Mouse (Mus musculus) left cerebral cortex, adult 11 months (tissue): ENCODE data around the gene Thy1.

Experiments used
- DNase-seq: peaks from one replicate; pipeline ENCODE4 v3.0.0; 2022; ENCODE audit warnings: low spot score

Gene Thy1

GRCm38 (mm10) chr9:44042836-44043707 lies at the start of gene Thy1:
TSS of gene Thy1 (plus strand) at chr9:44043384.
- peak; percentile 100 for DNase-seq

GRCm38 (mm10) chr9:43997681-43998080 lies 45.5 kb upstream of the Thy1 start:
- no peak for DNase-seq

- no peak for DNase-seq
Observed at GRCm38 (mm10) chr9:43998851-43999250, 44.3 kb upstream of the Thy1 start.

DNA sequence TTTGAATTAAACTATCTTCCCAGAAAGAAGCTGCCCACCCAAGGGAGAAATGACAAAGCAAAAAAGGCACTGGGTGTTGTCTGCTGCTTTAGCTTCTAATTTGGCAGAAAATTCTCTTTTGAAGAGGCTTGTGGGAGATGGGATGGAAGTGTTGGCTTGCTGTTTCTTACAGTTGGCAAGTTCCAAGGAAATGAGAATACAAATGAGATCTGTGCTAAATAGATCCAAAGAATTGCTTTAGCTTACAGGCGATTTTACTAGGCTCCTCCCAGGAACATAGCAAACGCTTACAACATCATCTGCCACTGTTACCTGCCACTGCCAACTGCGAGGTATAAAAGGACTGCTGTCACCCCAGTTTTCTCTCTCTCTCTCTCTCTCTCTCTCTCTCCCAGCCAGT lies 38.8 kb upstream of the Thy1 start:
- DNase-seq, result no peak

GRCm38 (mm10) chr9:44005305-44005704 lies 37.9 kb upstream of the Thy1 start:
- no peak for DNase-seq

DNA sequence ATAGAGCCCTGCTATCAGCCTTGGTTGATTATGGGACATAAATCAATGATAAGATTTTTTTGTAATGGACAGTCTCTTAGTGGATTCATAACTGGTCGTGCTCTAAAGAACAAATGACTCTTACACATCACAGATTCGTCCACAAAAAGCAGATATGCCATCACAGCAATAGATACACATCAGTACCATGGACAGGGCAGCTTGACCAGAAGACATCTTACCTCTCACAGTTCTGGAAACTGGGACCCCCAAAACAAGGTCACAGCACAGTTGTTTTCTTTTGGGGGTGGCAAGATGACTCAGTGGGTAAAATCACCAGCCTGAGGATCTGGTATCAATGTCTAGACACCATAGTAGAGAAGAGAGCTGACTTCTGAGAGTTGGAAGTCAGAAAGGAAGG lies 35.9 kb upstream of the Thy1 start:
- DNase-seq, result no peak

DNA sequence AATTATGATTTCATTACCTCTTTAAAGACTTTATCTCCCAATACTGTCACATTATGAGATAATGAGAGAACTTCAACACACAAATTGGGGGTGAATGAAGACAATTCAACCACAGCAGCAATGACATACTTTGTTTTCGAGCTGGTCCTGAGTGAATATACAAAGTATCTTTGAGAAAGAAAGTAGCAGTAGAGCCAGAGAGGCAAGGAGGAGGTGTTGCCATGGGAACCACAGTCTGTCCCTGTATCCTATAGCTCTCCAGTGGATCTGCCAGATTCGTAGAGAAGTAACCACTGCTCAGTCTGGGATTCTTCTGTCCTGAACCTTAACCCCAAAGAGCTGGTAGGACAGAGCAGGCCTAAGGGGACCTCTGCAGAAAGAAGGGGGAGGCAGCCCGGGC lies 35.2 kb upstream of the Thy1 start:
- no peak for DNase-seq

- no peak for DNase-seq
Observed at GRCm38 (mm10) chr9:44010900-44011299, 32.3 kb upstream of the Thy1 start.

DNA sequence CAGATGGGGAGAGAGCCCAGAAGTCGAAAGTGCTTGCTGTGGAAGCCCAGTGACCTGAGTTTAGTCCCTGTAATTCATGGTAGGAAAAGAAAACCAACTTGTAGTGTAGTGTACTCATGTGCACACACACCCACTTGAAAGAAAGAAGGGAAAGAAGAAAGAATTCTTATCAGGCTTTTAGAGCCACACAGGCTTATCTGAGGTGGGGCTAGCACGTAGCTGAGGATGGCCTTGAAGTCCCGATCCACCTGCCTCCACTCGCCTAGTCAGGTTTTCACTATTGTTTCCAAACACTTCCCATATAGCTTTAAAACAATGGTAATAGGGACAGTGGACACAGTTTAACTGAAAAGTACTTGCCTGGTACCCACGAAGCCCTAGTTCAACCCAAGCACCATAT lies 31.5 kb upstream of the Thy1 start:
- DNase-seq, result no peak

DNA sequence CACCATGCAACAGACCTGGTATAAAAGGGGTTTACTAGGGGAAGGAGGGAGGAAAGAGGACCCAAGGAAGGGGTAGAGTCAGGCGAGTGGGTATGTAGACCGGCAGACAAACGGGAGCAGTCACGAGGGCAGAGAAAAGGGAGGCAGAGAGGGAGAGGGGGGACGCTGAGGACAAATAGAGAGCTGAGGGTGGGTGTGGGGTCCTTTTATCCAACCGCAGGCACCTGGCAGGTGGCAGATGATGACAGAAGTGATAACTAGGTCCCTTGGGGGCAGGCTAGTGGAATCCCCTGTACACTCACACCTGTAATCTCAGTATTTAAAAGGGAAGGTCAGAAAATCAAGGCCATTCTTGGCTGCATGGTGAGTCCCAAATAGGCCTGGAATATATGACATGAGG lies 31.0 kb upstream of the Thy1 start:
- no peak for DNase-seq

DNA sequence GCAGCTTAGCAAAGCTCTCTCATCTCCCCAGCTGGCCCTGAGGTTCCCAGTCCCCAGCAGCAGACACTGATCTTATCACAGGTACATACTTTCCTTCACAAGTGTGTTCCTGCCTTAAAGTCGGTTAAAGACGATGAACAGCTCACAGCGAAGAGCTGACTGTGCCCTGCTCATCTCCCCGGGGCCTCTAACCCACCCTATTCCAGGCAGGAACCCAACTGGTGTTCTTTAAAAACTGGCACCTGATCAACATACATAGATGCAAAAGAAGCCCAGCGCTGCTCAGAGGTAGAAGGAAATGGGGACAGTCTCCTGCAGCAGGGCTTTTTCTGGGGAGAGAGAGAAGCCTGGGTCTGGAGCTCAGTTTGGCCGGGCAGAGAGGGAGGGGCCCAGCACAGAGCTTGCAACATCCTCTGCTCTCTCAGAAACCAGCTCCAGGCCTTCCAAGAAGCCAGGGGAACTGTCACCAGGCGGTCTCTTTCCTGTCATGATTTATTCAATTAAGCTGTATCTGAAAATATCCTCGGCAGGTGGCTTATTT lies 30.4 kb upstream of the Thy1 start:
- DNase-seq, result no peak

- DNase-seq, result no peak
Observed at GRCm38 (mm10) chr9:44013781-44014180, 29.4 kb upstream of the Thy1 start.

GRCm38 (mm10) chr9:44016304-44016703 lies 26.9 kb upstream of the Thy1 start:
- no peak for DNase-seq

- DNase-seq, result no peak
Observed at GRCm38 (mm10) chr9:44017846-44018245, 25.3 kb upstream of the Thy1 start.

GRCm38 (mm10) chr9:44020001-44020400 lies 23.2 kb upstream of the Thy1 start:
- no peak for DNase-seq

DNA sequence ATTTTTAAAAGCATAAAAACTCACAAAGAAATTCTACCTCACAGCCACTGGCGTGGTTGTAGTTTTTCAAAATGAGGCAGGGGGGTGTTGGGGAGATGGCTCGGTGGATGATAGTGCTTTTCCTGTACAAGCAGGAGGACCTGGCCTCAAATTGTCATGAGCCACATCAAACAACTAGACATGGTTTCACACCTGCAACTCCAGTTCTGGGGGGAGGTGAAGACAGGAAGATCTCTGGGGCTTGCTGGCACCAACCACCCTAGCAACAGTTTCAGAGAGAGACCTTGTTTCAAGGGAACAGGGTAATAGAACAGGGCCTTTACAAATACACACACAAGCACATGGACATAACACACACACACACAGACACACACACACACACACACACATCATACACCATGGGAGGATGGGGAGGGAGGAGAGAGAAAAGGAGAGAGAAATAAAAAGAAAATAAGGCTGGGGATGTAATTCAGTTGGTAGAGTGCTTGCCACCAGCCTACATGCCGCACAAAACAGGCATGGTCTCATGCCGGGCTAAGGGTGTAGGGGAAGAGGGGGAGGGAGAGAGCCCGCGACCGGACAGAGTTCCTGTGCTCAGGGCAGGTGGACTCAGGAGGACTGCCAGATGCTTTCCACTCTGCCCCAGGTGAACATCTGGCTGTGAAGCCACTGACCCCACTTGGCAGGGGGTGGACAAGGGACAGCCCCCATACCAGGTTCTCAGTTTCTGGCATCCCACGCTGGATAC lies 20.9 kb upstream of the Thy1 start:
- DNase-seq, result no peak

GRCm38 (mm10) chr9:44024096-44024495 lies 19.1 kb upstream of the Thy1 start:
- DNase-seq, result no peak

DNA sequence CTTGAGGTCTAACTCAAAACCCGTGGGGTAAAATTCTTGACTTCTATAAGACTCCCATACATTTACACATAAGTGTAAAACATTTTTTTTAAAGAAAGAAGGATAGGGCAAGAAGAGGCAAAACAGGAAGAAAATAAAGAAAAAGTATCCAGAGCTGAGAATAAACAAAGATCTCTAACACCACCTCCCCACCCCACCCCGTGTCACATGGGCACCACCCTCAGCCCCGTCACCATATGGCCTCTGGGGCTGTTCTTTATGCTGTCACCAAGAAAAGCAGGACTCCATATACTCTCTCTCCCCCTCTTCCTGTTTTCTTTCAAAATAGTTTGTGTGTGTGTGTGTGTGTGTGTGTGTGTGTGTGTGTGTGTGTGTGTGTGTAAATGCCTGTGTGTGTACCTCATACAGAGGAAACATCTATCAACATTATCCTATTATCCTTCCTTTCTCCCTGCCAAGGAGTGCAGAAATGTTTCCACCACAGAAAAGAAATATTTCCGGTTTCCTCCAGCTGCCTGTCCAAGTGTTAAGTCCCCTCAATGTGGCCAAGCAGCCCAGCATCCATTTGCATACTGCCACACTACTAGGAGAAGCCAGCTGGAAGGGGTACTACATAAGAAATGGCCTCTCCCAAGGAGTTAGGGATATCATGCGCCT lies 13.5 kb upstream of the Thy1 start:
- DNase-seq, result no peak

- DNase-seq, result no peak
Observed at GRCm38 (mm10) chr9:44030646-44031045, 12.5 kb upstream of the Thy1 start.

GRCm38 (mm10) chr9:44031079-44031478 lies 12.1 kb upstream of the Thy1 start:
- no peak for DNase-seq

GRCm38 (mm10) chr9:44031946-44032345 lies 11.2 kb upstream of the Thy1 start:
- no peak for DNase-seq

DNA sequence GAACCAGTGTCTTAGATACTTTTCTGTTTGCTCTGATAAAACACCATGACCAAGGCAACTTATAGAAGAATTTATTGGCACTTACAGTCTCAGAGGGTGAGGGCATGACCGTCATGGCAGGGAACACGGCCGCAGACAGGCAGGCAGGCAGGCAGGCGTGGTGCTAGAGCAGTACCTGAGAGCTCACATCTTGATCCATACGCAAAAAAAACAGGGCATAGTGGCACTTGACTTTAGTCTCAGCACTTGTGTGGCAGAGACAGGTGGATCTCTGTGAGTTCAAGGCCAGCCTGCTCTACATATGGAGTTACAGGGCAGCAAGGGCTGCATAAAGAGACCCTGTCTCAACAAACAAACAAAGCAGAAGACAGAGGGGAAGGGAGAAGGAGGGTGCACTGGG lies 9.9 kb upstream of the Thy1 start:
- no peak for DNase-seq
